Mouse (Mus musculus) heart, postnatal 14 days (tissue): Measurements from ENCODE around the gene Supt4a. TPM values are rescaled to one million over a fixed set of nuclear protein-coding genes. Genes with fewer than 3 reads are reported as not detected.

Experiments used
- DNase-seq, 2 experiments: peaks; one replicate each; pipeline ENCODE4 v3.0.0; 2021 to 2022
- intact Hi-C: fragments of 180-260 bp; cut with DNase I; formaldehyde crosslinking; loops from one replicate; pipeline ENCODE4 v1.15.1; 2025
- microRNA-seq, 2 experiments: library from miRNA; unstranded; fragments of <30 nt; microRNA quantifications; one replicate each; pipeline ENCODE4 v1.2.0; 2021 to 2022
- total RNA-seq, 2 experiments: library from RNA; stranded (reverse); gene quantifications; 2 replicates each; pipeline ENCODE4 v1.2.3; 2021

The Supt4a gene
- total RNA-seq, 2 experiments from 2014 or later: 47.8 to 51.1 TPM

DNA sequence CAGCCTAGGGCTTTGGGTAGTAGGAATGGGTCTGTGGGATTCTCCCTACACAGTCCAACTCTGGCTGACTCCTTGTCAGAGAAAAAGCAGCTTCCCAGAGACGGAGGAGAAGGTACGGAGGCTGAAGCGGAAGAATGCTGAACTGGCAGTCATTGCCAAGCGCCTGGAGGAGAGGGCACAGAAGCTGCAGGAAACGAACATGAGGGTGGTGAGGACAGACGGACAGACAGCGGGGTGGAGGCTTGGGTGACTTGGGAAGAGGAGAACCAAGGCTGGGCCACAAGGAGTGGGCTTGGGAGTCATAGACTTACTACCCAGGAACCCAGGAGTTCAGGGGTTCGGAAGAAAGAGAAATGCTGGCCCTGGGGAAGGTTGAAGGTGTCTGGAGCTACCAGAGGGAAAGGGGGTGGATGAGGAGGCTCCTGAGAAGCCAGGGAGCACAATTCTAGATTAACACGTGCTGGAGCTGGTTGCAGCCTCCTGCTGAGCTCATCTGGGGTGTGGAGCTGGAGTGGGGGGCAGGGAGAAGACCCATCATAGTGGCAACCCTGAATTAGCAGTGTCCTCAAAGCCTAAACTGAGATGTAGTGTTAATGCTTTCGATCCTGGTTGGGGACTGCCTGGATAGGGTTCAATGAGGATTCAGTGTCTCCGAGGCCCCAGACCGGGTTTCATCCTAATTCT is 25.5 kb downstream of the Supt4a start:
- no peak for DNase-seq
- intact Hi-C loops: no loop called here

- DNase-seq: no peak
- intact Hi-C loops: no loop called here
Observed at GRCm38 (mm10) chr11:87763511-87763987, 26.2 kb downstream of the Supt4a start.

DNA sequence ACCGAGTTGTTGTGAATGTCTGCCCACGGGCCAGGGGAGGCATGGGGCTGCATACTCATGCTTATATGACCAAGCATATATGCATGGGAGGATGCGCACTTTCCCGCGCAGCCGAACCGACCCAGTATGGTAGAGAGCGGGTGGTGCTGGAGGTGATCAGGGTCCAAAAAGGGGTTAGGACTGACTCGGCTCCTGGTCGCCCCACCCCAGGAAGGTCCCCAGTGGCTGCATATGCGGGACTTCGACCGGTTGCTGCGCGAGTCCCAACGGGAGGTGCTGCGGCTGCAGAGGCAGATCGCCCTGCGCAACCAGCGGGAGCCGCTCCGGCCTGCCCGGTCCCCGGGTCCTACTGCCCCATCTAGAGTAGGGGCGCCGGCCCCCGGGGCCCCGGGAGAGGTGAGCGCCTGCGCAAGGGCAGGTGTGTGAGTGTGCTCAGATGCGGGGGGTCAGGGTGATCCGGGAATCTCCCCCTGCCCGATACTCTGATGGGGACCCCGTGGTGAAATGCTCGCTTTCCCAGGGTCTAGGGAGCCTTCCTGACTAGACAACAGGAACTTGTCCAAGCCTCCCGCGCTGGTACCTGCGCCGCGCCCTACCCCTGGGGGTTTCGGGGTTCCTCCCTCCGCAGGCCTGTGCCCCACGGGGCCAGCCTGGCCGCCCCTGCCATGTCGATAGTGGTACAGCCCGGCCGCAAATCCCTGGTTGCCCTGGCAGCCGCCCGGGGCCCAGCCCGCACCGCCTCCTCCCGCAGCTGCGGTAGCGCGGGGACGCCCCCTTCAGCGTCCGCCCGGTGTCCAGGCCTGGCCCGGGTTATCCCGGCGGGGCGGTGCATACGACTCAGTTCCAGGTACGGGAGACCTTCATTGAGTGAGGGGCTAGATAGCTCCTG is 26.9 kb downstream of the Supt4a start:
- DNase-seq: no peak

DNA sequence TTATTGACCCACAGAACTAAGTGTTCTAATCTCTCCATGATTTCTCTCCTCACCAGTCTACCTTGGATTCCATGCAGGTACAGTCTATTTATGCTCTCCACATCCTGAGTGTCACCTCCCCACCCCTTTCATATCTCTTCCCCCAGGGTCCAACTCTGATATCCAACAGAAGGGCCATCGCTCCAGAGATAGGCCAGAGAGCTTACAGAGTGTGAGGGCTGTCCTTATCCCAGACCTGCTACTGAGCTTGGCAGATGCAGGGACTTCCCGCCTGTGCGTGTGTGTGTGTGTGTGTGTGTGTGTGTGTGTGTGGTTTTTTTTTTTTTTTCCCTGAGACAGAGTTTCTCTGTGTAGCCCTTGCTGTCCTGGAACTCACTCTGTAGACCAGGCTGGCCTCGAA is 31.4 kb downstream of the Supt4a start:
- intact Hi-C loops: no loop called here
- no peak for DNase-seq

More for the DNA sequence above, 26.9 kb downstream of the Supt4a start:
- intact Hi-C loops: no loop called here

DNA sequence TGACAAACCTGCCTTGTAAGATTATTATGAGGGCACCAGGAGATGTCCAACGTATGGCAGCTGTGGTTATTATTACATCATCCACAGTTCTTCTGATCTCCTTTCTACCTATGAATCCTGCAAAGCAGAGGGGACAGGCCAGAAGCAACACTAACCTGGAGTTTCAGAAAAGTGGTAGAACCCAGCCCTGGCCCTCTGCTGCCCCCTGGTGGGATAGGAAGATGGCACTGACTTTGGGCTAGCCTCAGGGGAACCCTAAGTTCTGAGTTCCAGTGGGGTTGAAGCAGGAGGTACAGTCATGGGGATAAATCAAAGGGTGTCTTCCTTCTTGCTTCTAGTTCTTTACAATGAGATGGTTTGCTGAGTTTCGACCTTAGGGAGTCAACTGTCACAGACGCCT is 33.6 kb downstream of the Supt4a start:
- peak; percentile 64 to 80 for DNase-seq
- intact Hi-C loops: loop anchor here (1.0 kb wide), 1 partner anchor 109 kb away; the partner anchor contains the start of gene Rnf43

- no peak for DNase-seq
- intact Hi-C loops: no loop called here
Observed at GRCm38 (mm10) chr11:87772354-87772753, 35.0 kb downstream of the Supt4a start.

- peak; percentile 24 to 40 for DNase-seq
- intact Hi-C loops: no loop called here
Observed at GRCm38 (mm10) chr11:87778100-87778765, 40.9 kb downstream of the Supt4a start.

DNA sequence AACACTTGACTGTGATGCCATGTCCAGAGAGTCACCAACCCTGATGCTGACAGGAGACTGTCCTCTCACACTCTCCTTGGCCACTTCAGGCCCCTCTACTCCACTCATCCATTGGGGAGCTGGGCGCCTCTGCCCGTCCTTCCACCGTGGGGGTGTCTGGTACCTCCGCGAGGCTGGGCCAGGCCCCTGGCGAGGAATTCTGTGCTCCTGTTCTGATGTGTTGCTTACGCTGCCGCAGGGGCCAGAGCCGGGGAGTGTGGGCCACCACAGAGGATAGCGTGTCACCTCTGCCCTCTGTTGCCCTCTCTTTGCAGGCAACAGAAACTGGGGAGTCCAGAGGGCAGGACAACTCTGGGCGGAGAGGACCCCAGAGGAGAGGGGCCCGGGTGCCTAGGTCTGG is 41.6 kb downstream of the Supt4a start:
- intact Hi-C loops: no loop called here
- DNase-seq: no peak

- intact Hi-C loops: no loop called here
- no peak for DNase-seq
Observed at GRCm38 (mm10) chr11:87779392-87779791, 42.0 kb downstream of the Supt4a start.

- intact Hi-C loops: no loop called here
- no peak for DNase-seq
Observed at GRCm38 (mm10) chr11:87780130-87780529, 42.8 kb downstream of the Supt4a start.

- intact Hi-C loops: no loop called here
- DNase-seq: no peak
Observed at GRCm38 (mm10) chr11:87790088-87790487, 52.7 kb downstream of the Supt4a start.

Small RNA genes lying within 50 kb of the gene (microRNA-seq; reads per million reads assigned to microRNA genes)
- 0 reads per million in 2 experiments for gene Mir142
- gene Mir142b: 0 reads per million in 2 experiments

Other genes starting within 250 kb of the Supt4a start
- not detected for gene Gm11492, start 170.9 kb upstream of the Supt4a start, total RNA-seq
- gene Sept4, start 168.6 kb upstream of the Supt4a start, total RNA-seq: 10 to 100 TPM; 70.3 to 70.8 TPM
- gene Mtmr4, start 145.4 kb upstream of the Supt4a start, total RNA-seq: 10 to 100 TPM; 16.0 to 22.9 TPM
- gene Hsf5, start 120.4 kb upstream of the Supt4a start, total RNA-seq: under 1 TPM in 1 of 2 experiments, not detected in 1; 0.07 TPM
- under 1 TPM; 0.39 to 0.67 TPM for gene Rnf43, start 74.8 kb upstream of the Supt4a start, total RNA-seq
- under 1 TPM; 0.17 to 0.19 TPM for gene Tspoap1, start 23.0 kb downstream of the Supt4a start, total RNA-seq
- under 1 TPM in 1 of 2 experiments, not detected in 1; 0.61 TPM for gene Mpo, start 56.0 kb downstream of the Supt4a start, total RNA-seq
- gene Lpo, start 90.7 kb downstream of the Supt4a start, total RNA-seq: under 1 TPM in 1 of 2 experiments, not detected in 1; 0.22 TPM
- 1 to 10 TPM; 2.1 to 2.9 TPM for gene Mks1, start 115.7 kb downstream of the Supt4a start, total RNA-seq
- gene Epx, start 138.0 kb downstream of the Supt4a start, total RNA-seq: not detected
- gene Olfr462, start 154.7 kb downstream of the Supt4a start, total RNA-seq: not detected
- gene Olfr463, start 159.8 kb downstream of the Supt4a start, total RNA-seq: not detected
- gene Olfr464, start 183.4 kb downstream of the Supt4a start, total RNA-seq: not detected
- gene Dynll2, start 250.0 kb downstream of the Supt4a start, total RNA-seq: 100 to 1,000 TPM; 301 to 315 TPM